Mouse (Mus musculus): ENCODE measurements around the gene Scarf2. TPM values are rescaled to one million over a fixed set of nuclear protein-coding genes. Genes with fewer than 3 reads are reported as not detected.

The Scarf2 gene
- total and polyA plus RNA-seq, 3 experiments = 0.62 to 1.2 TPM; not detected in 1

DNA sequence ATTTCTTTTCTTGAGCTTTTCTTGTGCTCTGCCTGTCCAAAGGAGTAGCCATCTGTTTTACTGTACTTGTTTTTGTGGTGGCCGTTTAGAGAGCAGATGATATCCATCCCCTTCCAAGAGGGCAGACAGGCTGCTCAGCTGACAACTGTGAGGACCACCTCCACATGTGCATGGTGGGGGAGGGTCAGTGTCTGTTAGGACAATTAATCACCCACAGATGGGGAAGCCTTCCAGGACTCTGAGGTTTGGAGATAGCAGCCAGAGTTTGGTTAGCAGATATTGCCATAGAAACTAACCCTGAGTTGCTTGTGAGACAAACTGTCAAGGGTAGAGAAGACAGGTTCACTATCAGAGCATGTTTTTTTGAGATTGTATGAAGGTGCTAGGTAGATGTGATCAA is 36.0 kb upstream of the Scarf2 start (continued):
- no peak for TF ChIP-seq UBTF (IDR thresholded peaks at IDR 0.05; ENCODE audit: borderline replicate concordance, insufficient read depth, low read depth, low read length)
- no peak for TF ChIP-seq ZKSCAN1 (IDR thresholded peaks at IDR 0.05; ENCODE audit: low read depth, low read length)
- peak; percentile 15; the same call in 1 of the 2 replicates for TF ChIP-seq NELFE (IDR thresholded peaks at IDR 0.05; ENCODE audit: low read depth, low read length)
- peak; percentile 97 for TF ChIP-seq SIN3A (IDR thresholded peaks at IDR 0.05; ENCODE audit: low read length)
- TF ChIP-seq BHLHE40 (IDR thresholded peaks at IDR 0.05; ENCODE audit: borderline replicate concordance, low read depth, low read length) = peak; percentile 84
- TF ChIP-seq MAFK (IDR thresholded peaks at IDR 0.05; ENCODE audit: borderline replicate concordance, low read depth, low read length) = peak; percentile 74
- peak; percentile 93 for TF ChIP-seq MYB (IDR thresholded peaks at IDR 0.05; ENCODE audit: low read depth, low read length)
- peak; percentile 63 for TF ChIP-seq MAZ (IDR thresholded peaks at IDR 0.05; ENCODE audit: low read depth, low read length)
- no peak; the same call in 1 of the 2 replicates for TF ChIP-seq TBP (IDR thresholded peaks at IDR 0.05; ENCODE audit: low read depth, low read length)
- peak; percentile 79 for TF ChIP-seq CHD2 (IDR thresholded peaks at IDR 0.05; ENCODE audit: low read length)
- peak; percentile 88 for TF ChIP-seq GATA1 (IDR thresholded peaks at IDR 0.05; ENCODE audit: low read depth, low read length)
- no peak; the same call in 1 of the 2 replicates for TF ChIP-seq ZC3H11A (IDR thresholded peaks at IDR 0.05; ENCODE audit: low read depth, low read length)
- TF ChIP-seq RAD21 (IDR thresholded peaks at IDR 0.05; ENCODE audit: low read depth, low read length) = no peak
- TF ChIP-seq EP300 (IDR thresholded peaks at IDR 0.05; ENCODE audit: low read depth in 1 of 2, low read length in 2 of 2) = peak; percentile 94 to 95
- TF ChIP-seq POLR2AphosphoS2 (IDR thresholded peaks at IDR 0.05; ENCODE audit: low read length) = 0 out of 2 replicates have a peak, but pooled peaks have one; percentile 63
- TF ChIP-seq USF1 (IDR thresholded peaks at IDR 0.05; ENCODE audit: low read depth, low read length) = peak; percentile 58

DNA sequence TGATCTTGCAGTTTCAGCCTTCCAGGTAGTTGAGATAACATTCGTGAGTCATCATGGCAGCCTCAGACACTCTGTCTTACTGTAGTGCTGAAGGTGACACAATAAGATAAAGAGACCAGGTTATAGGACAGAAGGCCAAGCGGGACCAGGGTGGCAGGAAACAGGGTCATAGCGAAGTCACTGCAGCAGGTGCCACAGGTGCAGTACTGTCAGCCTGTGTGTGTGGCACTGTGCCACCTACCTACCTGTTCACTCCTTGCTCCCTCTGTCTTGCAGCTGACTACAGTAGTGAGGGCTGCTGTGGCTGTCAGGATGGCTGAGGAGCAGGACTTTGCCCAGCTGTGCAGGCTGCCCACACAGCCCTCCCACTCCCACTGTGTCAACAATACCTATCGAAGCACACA is 33.0 kb upstream of the Scarf2 start:
- no peaks in the 10 kb centered on the region for H3K27me3 ChIP-seq (ENCODE audit: control insufficient read depth in 1 of 2, insufficient read depth in 2 of 2, low read length in 2 of 2)
- peaks cover 24 to 28% of the 10 kb centered on the region in 2 experiments for H3K4me1 ChIP-seq (ENCODE audit: control insufficient read depth in 1 of 2, insufficient read depth in 2 of 2, low read length in 2 of 2)
- H3K4me3 ChIP-seq (ENCODE audit: control insufficient read depth in 1 of 2, insufficient read depth in 1 of 2, low read depth in 2 of 2, low read length in 2 of 2) = no peak overlapping the region
- no peak overlapping the region for H3K9ac ChIP-seq (ENCODE audit: control insufficient read depth, low read depth, low read length, poor library complexity, severe bottlenecking)
- peak; percentile 83 for TF ChIP-seq JUND (IDR thresholded peaks at IDR 0.05; ENCODE audit: low read depth, low read length)
- peak; percentile 75 for TF ChIP-seq TCF12 (IDR thresholded peaks at IDR 0.05; ENCODE audit: low read depth, low read length)
- peak; percentile 78 to 85 for TF ChIP-seq EP300 (IDR thresholded peaks at IDR 0.05; ENCODE audit: low read depth in 1 of 2, low read length in 2 of 2)
- peak; percentile 81 for TF ChIP-seq ETS1 (IDR thresholded peaks at IDR 0.05; ENCODE audit: low read depth, low read length)
- no peak for TF ChIP-seq RAD21 (IDR thresholded peaks at IDR 0.05; ENCODE audit: low read depth, low read length)
- TF ChIP-seq POLR2A (IDR thresholded peaks at IDR 0.05; ENCODE audit: control insufficient read depth in 1 of 2, insufficient read depth in 1 of 2, low read depth in 1 of 2, low read length in 2 of 2, poor library complexity in 1 of 2) = no peak
- TF ChIP-seq POLR2AphosphoS5 (IDR thresholded peaks at IDR 0.05; ENCODE audit: borderline replicate concordance, low read depth, low read length) = no peak
- peak; percentile 86 for TF ChIP-seq TAL1 (IDR thresholded peaks at IDR 0.05; ENCODE audit: low read length)
- TF ChIP-seq MAZ (IDR thresholded peaks at IDR 0.05; ENCODE audit: low read depth, low read length) = no peak
- 0 out of 2 replicates have a peak, but pooled peaks have one; percentile 24 for TF ChIP-seq ZKSCAN1 (IDR thresholded peaks at IDR 0.05; ENCODE audit: low read depth, low read length)
- peak; percentile 79 for TF ChIP-seq GATA1 (IDR thresholded peaks at IDR 0.05; ENCODE audit: low read depth, low read length)
- TF ChIP-seq ZC3H11A (IDR thresholded peaks at IDR 0.05; ENCODE audit: low read depth, low read length) = no peak
- no peak for TF ChIP-seq USF2 (IDR thresholded peaks at IDR 0.05; ENCODE audit: borderline replicate concordance in 1 of 2, insufficient read depth in 1 of 2, low read depth in 1 of 2, low read length in 2 of 2)
- TF ChIP-seq BHLHE40 (IDR thresholded peaks at IDR 0.05; ENCODE audit: borderline replicate concordance, low read depth, low read length) = 0 out of 2 replicates have a peak, but pooled peaks have one; percentile 18
- TF ChIP-seq RCOR1 (IDR thresholded peaks at IDR 0.05; ENCODE audit: low read depth, low read length) = peak; percentile 42; the same call in 1 of the 2 replicates
- peak; percentile 46 for TF ChIP-seq SIN3A (IDR thresholded peaks at IDR 0.05; ENCODE audit: low read length)
- TF ChIP-seq UBTF (IDR thresholded peaks at IDR 0.05; ENCODE audit: borderline replicate concordance, insufficient read depth, low read depth, low read length) = no peak
- 0 out of 2 replicates have a peak, but pooled peaks have one; percentile 34 for TF ChIP-seq MEF2A (IDR thresholded peaks at IDR 0.05; ENCODE audit: extremely low read depth, insufficient replicate concordance, low read depth, low read length, poor library complexity, severe bottlenecking)
- 0 out of 2 replicates have a peak, but pooled peaks have one; percentile 34 for TF ChIP-seq MYB (IDR thresholded peaks at IDR 0.05; ENCODE audit: low read depth, low read length)
- H3K36me3 ChIP-seq (ENCODE audit: control insufficient read depth in 1 of 2, insufficient read depth in 2 of 2, low read length in 2 of 2) = peaks cover 34 to 44% of the 10 kb centered on the region in 2 experiments
- H3K27ac ChIP-seq (ENCODE audit: control insufficient read depth, low read depth, low read length) = no peak overlapping the region; the same call in 1 of the 2 replicates
- no peaks in the 10 kb centered on the region for H3K9me3 ChIP-seq (replicated peaks; ENCODE audit: insufficient read depth, low read length)
- peaks cover 36% of the 10 kb centered on the region for H3K79me2 ChIP-seq (ENCODE audit: control insufficient read depth, insufficient read depth, low read length, poor library complexity)
- DNase-seq (ENCODE audit: low read depth, low spot score) = peak; percentile 73
